In the genomic region with DNA sequence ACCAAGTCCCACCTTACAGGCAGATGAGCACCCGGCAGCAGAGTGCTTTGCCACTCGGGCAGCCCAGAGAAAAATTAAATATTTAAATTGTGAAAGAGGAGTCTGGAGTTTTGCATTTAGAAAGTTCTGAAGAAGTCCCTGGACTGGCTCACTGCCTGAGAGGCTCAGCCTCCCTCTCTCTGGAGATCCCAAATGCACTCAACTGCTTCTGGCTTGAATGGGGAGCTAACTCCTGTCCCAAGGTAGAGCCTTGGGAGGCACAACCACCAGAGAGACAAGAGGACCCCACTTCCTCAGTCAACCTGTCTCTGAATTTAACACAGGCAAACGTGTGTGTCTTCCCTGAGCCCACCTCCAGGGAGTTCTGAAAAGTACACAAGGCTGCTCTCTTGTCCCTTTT, we compare ENCODE assay signal across 9 mouse cellular contexts. TPM values are rescaled to one million over a fixed set of nuclear protein-coding genes. Genes with fewer than 3 reads are reported as not detected.
A peak's percentile ranks its signal among the peaks of the same experiment; 100 is the strongest.
DNase-seq lines count a peak whose midpoint lies in the region.
"Had no signal": no experiment of that assay in that cellular context is flagged by ENCODE, and none has a peak within 500 bp of the region (broad histone marks: within the 10 kb centered on the region; RNA-seq: fewer than 3 reads in every experiment).

No protein-coding gene starts in this region.

- no peaks in the 10 kb centered on the region for H3K9me3 ChIP-seq in midbrain, embryonic 10.5 days (replicated peaks)

- H3K27me3 ChIP-seq in midbrain, embryonic 10.5 days (ENCODE audit: low read depth, poor library complexity, severe bottlenecking) = no peaks in the 10 kb centered on the region

- no peak overlapping the region for H3K27ac ChIP-seq in midbrain, embryonic 10.5 days (replicated peaks)

- WGBS in midbrain, embryonic 10.5 days = 6% methylated on average over 3 of the region's 3 CpGs

- peak overlapping the region; percentile 53 for H3K4me3 ChIP-seq in midbrain, embryonic 10.5 days
- H3K4me3 ChIP-seq: myocyte had no signal

- no peaks in the 10 kb centered on the region for H3K36me3 ChIP-seq in midbrain, embryonic 10.5 days

- DNase-seq in gastrocnemius, postnatal 10 days = peak; percentile 14
- no peak for DNase-seq in gastrocnemius, postnatal 36 days
- peak; percentile 20 for DNase-seq in embryo, embryonic 11 days
- peak; percentile 25 to 31 for DNase-seq in heart, postnatal 36 days
- DNase-seq in midbrain, embryonic 10.5 days (ENCODE audit: low spot score) = peak; percentile 12
- DNase-seq in frontal cortex, adult 2 months (ENCODE audit: extremely low spot score in 1 of 2, low spot score in 1 of 2) = no peak
- DNase-seq in gastrocnemius, postnatal 14 days = no peak
- no peak for DNase-seq in cerebellum, adult 11 months

- H3K4me1 ChIP-seq in midbrain, embryonic 10.5 days = peaks cover 38% of the 10 kb centered on the region

- intact Hi-C loops in gastrocnemius, postnatal 36 days (cut with DNase I) = loop anchor here (5.0 kb wide), 1 partner anchor 116 kb away; no protein-coding TSS in a partner anchor
- intact Hi-C loops in heart, postnatal 36 days (cut with DNase I) = no loop called here
- intact Hi-C loops in gastrocnemius, postnatal 14 days (cut with DNase I; ENCODE audit: low total_unique reads) = no loop called here

RNA-seq across cellular contexts. Expression of a gene that starts 1.0 kb away (rescaled TPM):
- total RNA-seq in gastrocnemius, postnatal 10 days (2021) = 10 to 100 TPM; 16.4 to 18.6 TPM
- total RNA-seq in gastrocnemius, postnatal 36 days (2021) = 1 to 10 TPM; 2.5 to 4.1 TPM
- 1 to 10 TPM; 5.7 to 8.0 TPM for total RNA-seq in heart, postnatal 36 days (2021)
- polyA plus RNA-seq in midbrain, embryonic 10.5 days (2016; fragmentation: Nextera tagmentation; extraction: Ambion mirVana) = 13.3 and 16.2 TPM in 2 replicates
- polyA plus RNA-seq in frontal cortex, adult 2 months (2012; rRNA removed) = 24.3 and 27.7 TPM in 2 replicates
- total RNA-seq in gastrocnemius, postnatal 14 days (2021) = 1 to 10 TPM; 9.3 to 9.5 TPM
- polyA plus RNA-seq: myocyte had no signal

Comparison
In these comparisons a context has a peak if more than half of its experiments do, and no peak if none do; other contexts are left out.
1. DNase-seq: peak in gastrocnemius, postnatal 10 days (single experiment), embryo, embryonic 11 days (single experiment), heart, postnatal 36 days (2 of 2) and midbrain, embryonic 10.5 days (single experiment); none in gastrocnemius, postnatal 36 days (0 of 2), frontal cortex, adult 2 months (0 of 2), gastrocnemius, postnatal 14 days (single experiment) and cerebellum, adult 11 months (single experiment).